25 mouse cellular contexts compared by ENCODE assay signal in genomic region chr4:111487233-111487843, GRCm38 (mm10).
DNase-seq lines count a peak whose midpoint lies in the region; ATAC-seq lines count a peak whose summit lies in the region.
"Had no signal": no experiment of that assay in that cellular context is flagged by ENCODE, and none has a peak within 500 bp of the region (broad histone marks: within the 10 kb centered on the region; RNA-seq: fewer than 3 reads in every experiment).

No protein-coding gene starts in this region.

- H3K27ac ChIP-seq in liver, embryonic 11.5 days (ENCODE audit: low read depth, low read length) = no peak overlapping the region
- H3K27ac ChIP-seq in liver, embryonic 12.5 days = no peak overlapping the region
- H3K27ac ChIP-seq in limb, embryonic 10.5 days = peak overlapping the region; percentile 56
- H3K27ac ChIP-seq: embryonic facial prominence, embryonic 13.5 days; heart, adult 2 months; hindbrain, embryonic 14.5 days; liver, embryonic 15.5 days; lung, embryonic 15.5 days; midbrain, embryonic 15.5 days had no signal

- H3K4me2 ChIP-seq in liver, embryonic 11.5 days = no peak overlapping the region
- no peak overlapping the region for H3K4me2 ChIP-seq in liver, embryonic 12.5 days
- H3K4me2 ChIP-seq: embryonic facial prominence, embryonic 13.5 days; hindbrain, embryonic 14.5 days; liver, embryonic 15.5 days; lung, embryonic 15.5 days; midbrain, embryonic 15.5 days had no signal

- no peaks in the 10 kb centered on the region for H3K27me3 ChIP-seq in liver, embryonic 11.5 days (replicated peaks; ENCODE audit: control insufficient read depth, insufficient read depth, low read length)
- no peaks in the 10 kb centered on the region for H3K27me3 ChIP-seq in liver, embryonic 12.5 days (replicated peaks)
- H3K27me3 ChIP-seq in limb, embryonic 10.5 days (ENCODE audit: low read depth, poor library complexity, severe bottlenecking) = no peaks in the 10 kb centered on the region
- H3K27me3 ChIP-seq: embryonic facial prominence, embryonic 13.5 days; liver, embryonic 15.5 days; lung, embryonic 15.5 days; midbrain, embryonic 15.5 days had no signal

- peak; percentile 39 for DNase-seq in embryo, embryonic 10 days (ENCODE audit: low spot score)
- no peak for DNase-seq in embryo, embryonic 9.5 days (ENCODE audit: extremely low spot score)
- no peak for DNase-seq in liver, embryonic 11.5 days (ENCODE audit: low spot score)
- DNase-seq in embryo, embryonic 11 days = peak; percentile 43
- DNase-seq in limb, embryonic 10.5 days (ENCODE audit: low spot score) = peak; percentile 41
- DNase-seq in thymus, postnatal 36 days = no peak
- DNase-seq in layer of hippocampus, postnatal 14 days (ENCODE audit: low spot score in 2 of 2) = no peak
- DNase-seq: adrenal gland, postnatal 25 days; cerebellum, adult 8-10 months; cerebellum, postnatal 36 days; gastrocnemius, postnatal 25 days; heart, adult 2 months; heart, postnatal 4 days; kidney, adult 18-20 months; kidney, postnatal 14 days; lung, postnatal 4 days had no signal

- no peaks in the 10 kb centered on the region for H3K4me1 ChIP-seq in liver, embryonic 11.5 days (replicated peaks; ENCODE audit: control insufficient read depth, insufficient read depth, low read length)
- H3K4me1 ChIP-seq in liver, embryonic 12.5 days = no peaks in the 10 kb centered on the region
- peaks cover 32% of the 10 kb centered on the region for H3K4me1 ChIP-seq in limb, embryonic 10.5 days
- H3K4me1 ChIP-seq: liver, embryonic 15.5 days; midbrain, embryonic 15.5 days had no signal

- ATAC-seq in liver, embryonic 11.5 days (replicated peaks; ENCODE audit: low FRiP score) = peak; percentile 29; the same call in 1 of the 2 replicates
- no peak for ATAC-seq in liver, embryonic 12.5 days
- ATAC-seq: forebrain, embryonic 16.5 days; inflammation-experienced regulatory T-cells, adult 6 months; midbrain, embryonic 15.5 days had no signal

- no peaks in the 10 kb centered on the region for H3K36me3 ChIP-seq in liver, embryonic 11.5 days (ENCODE audit: control insufficient read depth, insufficient read depth, low read length)
- H3K36me3 ChIP-seq in liver, embryonic 12.5 days = no peaks in the 10 kb centered on the region
- H3K36me3 ChIP-seq in limb, embryonic 10.5 days = no peaks in the 10 kb centered on the region
- H3K36me3 ChIP-seq: embryonic facial prominence, embryonic 13.5 days; liver, embryonic 15.5 days; lung, embryonic 15.5 days; midbrain, embryonic 15.5 days had no signal

- no peaks in the 10 kb centered on the region for H3K9me3 ChIP-seq in liver, embryonic 11.5 days (ENCODE audit: control insufficient read depth, low read length)
- H3K9me3 ChIP-seq in liver, embryonic 12.5 days (replicated peaks) = no peaks in the 10 kb centered on the region
- no peaks in the 10 kb centered on the region for H3K9me3 ChIP-seq in limb, embryonic 10.5 days (replicated peaks)
- H3K9me3 ChIP-seq: embryonic facial prominence, embryonic 13.5 days; liver, embryonic 15.5 days; lung, embryonic 15.5 days; midbrain, embryonic 15.5 days had no signal

- no peak overlapping the region for H3K4me3 ChIP-seq in liver, embryonic 11.5 days (ENCODE audit: low read depth, low read length)
- no peak overlapping the region for H3K4me3 ChIP-seq in liver, embryonic 12.5 days
- H3K4me3 ChIP-seq in limb, embryonic 10.5 days = no peak overlapping the region
- H3K4me3 ChIP-seq: embryonic facial prominence, embryonic 13.5 days; heart, adult 2 months; liver, embryonic 15.5 days; lung, embryonic 15.5 days; midbrain, embryonic 15.5 days; myocyte had no signal

- no peak overlapping the region for H3K9ac ChIP-seq in liver, embryonic 11.5 days (ENCODE audit: low read depth, low read length)
- no peak overlapping the region for H3K9ac ChIP-seq in liver, embryonic 12.5 days
- H3K9ac ChIP-seq: embryonic facial prominence, embryonic 13.5 days; hindbrain, embryonic 14.5 days; liver, embryonic 15.5 days; lung, embryonic 15.5 days; midbrain, embryonic 15.5 days had no signal

- 85% methylated on average over 4 of the region's 4 CpGs for WGBS in liver, embryonic 11.5 days
- WGBS in liver, embryonic 12.5 days (ENCODE audit: insufficient replicate concordance) = 89% methylated on average over 4 of the region's 4 CpGs
- 61% methylated on average over 4 of the region's 4 CpGs for WGBS in limb, embryonic 10.5 days

Comparison
In these comparisons a context has a peak if more than half of its experiments do, and no peak if none do; other contexts are left out.
1. DNase-seq: peak in embryo, embryonic 10 days (single experiment), embryo, embryonic 11 days (single experiment) and limb, embryonic 10.5 days (single experiment); none in embryo, embryonic 9.5 days (single experiment), liver, embryonic 11.5 days (single experiment), thymus, postnatal 36 days (0 of 2) and layer of hippocampus, postnatal 14 days (0 of 2).